ENCODE assay signal across 22 mouse cellular contexts in genomic region chr11:64400534-64401093, GRCm38 (mm10). TPM values are rescaled to one million over a fixed set of nuclear protein-coding genes. Genes with fewer than 3 reads are reported as not detected.
DNase-seq lines count a peak whose midpoint lies in the region; ATAC-seq lines count a peak whose summit lies in the region.
"Had no signal": no experiment of that assay in that cellular context is flagged by ENCODE, and none has a peak within 500 bp of the region (broad histone marks: within the 10 kb centered on the region; RNA-seq: fewer than 3 reads in every experiment).

No protein-coding gene starts in this region.

- no peaks in the 10 kb centered on the region for H3K36me3 ChIP-seq in hindbrain, embryonic 11.5 days (ENCODE audit: control insufficient read depth, insufficient read depth, low read length)
- no peaks in the 10 kb centered on the region for H3K36me3 ChIP-seq in hindbrain, embryonic 12.5 days
- no peaks in the 10 kb centered on the region for H3K36me3 ChIP-seq in forebrain, embryonic 15.5 days
- H3K36me3 ChIP-seq in kidney, embryonic 15.5 days = no peaks in the 10 kb centered on the region
- H3K36me3 ChIP-seq: embryonic facial prominence, embryonic 10.5 days; heart, embryonic 12.5 days; limb, embryonic 15.5 days; liver, embryonic 15.5 days; neural tube, embryonic 13.5 days had no signal

- H3K27me3 ChIP-seq in hindbrain, embryonic 11.5 days (ENCODE audit: control insufficient read depth, insufficient read depth, low read length) = no peaks in the 10 kb centered on the region
- H3K27me3 ChIP-seq in hindbrain, embryonic 12.5 days = peaks cover 9% of the 10 kb centered on the region
- no peaks in the 10 kb centered on the region for H3K27me3 ChIP-seq in forebrain, embryonic 15.5 days
- peaks cover 7% of the 10 kb centered on the region; the same call in 1 of the 2 replicates for H3K27me3 ChIP-seq in kidney, embryonic 15.5 days
- H3K27me3 ChIP-seq: liver, embryonic 15.5 days; neural tube, embryonic 13.5 days had no signal

- H3K4me3 ChIP-seq in hindbrain, embryonic 11.5 days (ENCODE audit: low read depth, low read length) = no peak overlapping the region
- H3K4me3 ChIP-seq in hindbrain, embryonic 12.5 days = no peak overlapping the region
- H3K4me3 ChIP-seq in forebrain, embryonic 15.5 days = no peak overlapping the region
- no peak overlapping the region for H3K4me3 ChIP-seq in kidney, embryonic 15.5 days (replicated peaks)
- H3K4me3 ChIP-seq: embryonic facial prominence, embryonic 10.5 days; heart, embryonic 12.5 days; limb, embryonic 15.5 days; liver, embryonic 15.5 days; neural tube, embryonic 13.5 days had no signal

- H3K4me2 ChIP-seq in hindbrain, embryonic 11.5 days (replicated peaks; ENCODE audit: low read depth, low read length) = no peak overlapping the region
- no peak overlapping the region for H3K4me2 ChIP-seq in hindbrain, embryonic 12.5 days (replicated peaks)
- no peak overlapping the region for H3K4me2 ChIP-seq in forebrain, embryonic 15.5 days (replicated peaks)
- H3K4me2 ChIP-seq in kidney, embryonic 15.5 days = no peak overlapping the region
- H3K4me2 ChIP-seq: heart, embryonic 12.5 days; limb, embryonic 15.5 days; liver, embryonic 15.5 days; neural tube, embryonic 13.5 days had no signal

- DNase-seq in hindbrain, embryonic 11.5 days (ENCODE audit: low spot score) = peak; percentile 34
- DNase-seq in ES-CJ7 (ENCODE audit: low read depth, low spot score) = peak; percentile 13
- peak; percentile 78 for DNase-seq in embryo, embryonic 10.5 days (ENCODE audit: low spot score)
- no peak for DNase-seq in heart, postnatal 36 days
- DNase-seq in lung, postnatal 10 days = no peak
- DNase-seq: adrenal gland, adult 2 months; cerebellum, postnatal 10 days; kidney, adult 2 months; kidney, postnatal 25 days; right cerebral cortex, postnatal 14 days; spleen, adult 18-20 months had no signal

- peak overlapping the region; percentile 30; the same call in 1 of the 2 replicates for H3K27ac ChIP-seq in hindbrain, embryonic 11.5 days (ENCODE audit: low read depth, low read length)
- H3K27ac ChIP-seq in hindbrain, embryonic 12.5 days = no peak overlapping the region
- H3K27ac ChIP-seq in forebrain, embryonic 15.5 days (replicated peaks) = no peak overlapping the region
- H3K27ac ChIP-seq in kidney, embryonic 15.5 days = no peak overlapping the region
- H3K27ac ChIP-seq: embryonic facial prominence, embryonic 10.5 days; limb, embryonic 15.5 days; liver, embryonic 15.5 days; neural tube, embryonic 13.5 days had no signal

- intact Hi-C loops in heart, postnatal 36 days (cut with DNase I) = no loop called here

- H3K4me1 ChIP-seq in hindbrain, embryonic 11.5 days (replicated peaks; ENCODE audit: control insufficient read depth, insufficient read depth, low read length) = 0 out of 2 replicates have a peak, but pooled peaks cover 4% of the 10 kb centered on the region
- peaks cover 26% of the 10 kb centered on the region for H3K4me1 ChIP-seq in hindbrain, embryonic 12.5 days
- peaks cover 15% of the 10 kb centered on the region for H3K4me1 ChIP-seq in forebrain, embryonic 15.5 days
- peaks cover 4% of the 10 kb centered on the region; the same call in 1 of the 2 replicates for H3K4me1 ChIP-seq in kidney, embryonic 15.5 days
- H3K4me1 ChIP-seq: liver, embryonic 15.5 days had no signal

- no peak overlapping the region for H3K9ac ChIP-seq in hindbrain, embryonic 11.5 days (ENCODE audit: low read depth, low read length)
- H3K9ac ChIP-seq in hindbrain, embryonic 12.5 days = no peak overlapping the region
- H3K9ac ChIP-seq in forebrain, embryonic 15.5 days (replicated peaks) = no peak overlapping the region
- H3K9ac ChIP-seq in kidney, embryonic 15.5 days = no peak overlapping the region
- H3K9ac ChIP-seq: heart, embryonic 12.5 days; limb, embryonic 15.5 days; liver, embryonic 15.5 days; neural tube, embryonic 13.5 days had no signal

- H3K9me3 ChIP-seq in hindbrain, embryonic 11.5 days (ENCODE audit: control insufficient read depth, low read length) = no peaks in the 10 kb centered on the region
- H3K9me3 ChIP-seq in hindbrain, embryonic 12.5 days (replicated peaks) = no peaks in the 10 kb centered on the region
- H3K9me3 ChIP-seq in forebrain, embryonic 15.5 days = no peaks in the 10 kb centered on the region
- H3K9me3 ChIP-seq in kidney, embryonic 15.5 days (replicated peaks) = no peaks in the 10 kb centered on the region
- H3K9me3 ChIP-seq: embryonic facial prominence, embryonic 10.5 days; heart, embryonic 12.5 days; limb, embryonic 15.5 days; liver, embryonic 15.5 days; neural tube, embryonic 13.5 days had no signal

- ATAC-seq in hindbrain, embryonic 11.5 days (ENCODE audit: low FRiP score) = peak; percentile 27; the same call in 1 of the 2 replicates
- no peak for ATAC-seq in hindbrain, embryonic 12.5 days (ENCODE audit: low FRiP score)
- peak; percentile 50 for ATAC-seq in forebrain, embryonic 15.5 days (replicated peaks)
- ATAC-seq in kidney, embryonic 15.5 days (replicated peaks; ENCODE audit: low FRiP score) = no peak

- 34% methylated on average over 6 of the region's 6 CpGs for WGBS in hindbrain, embryonic 11.5 days
- WGBS in hindbrain, embryonic 12.5 days = 23% methylated on average over 6 of the region's 6 CpGs
- 11% methylated on average over 6 of the region's 6 CpGs for WGBS in forebrain, embryonic 15.5 days
- 75% methylated on average over 6 of the region's 6 CpGs for WGBS in kidney, embryonic 15.5 days

RNA-seq across cellular contexts. Expression of gene Hs3st3a1, which starts 34.5 kb away (rescaled TPM):
- 2.0 and 2.2 TPM in 2 replicates for polyA plus RNA-seq in hindbrain, embryonic 11.5 days (2014; fragmentation: Nextera tagmentation; extraction: Ambion mirVana)
- 1.9 and 2.8 TPM in 2 replicates for polyA plus RNA-seq in hindbrain, embryonic 12.5 days (2016; fragmentation: Nextera tagmentation; extraction: Ambion mirVana)
- polyA plus RNA-seq in forebrain, embryonic 15.5 days (2015; fragmentation: Nextera tagmentation; extraction: Ambion mirVana) = 0.11 and 0.31 TPM in 2 replicates
- polyA plus RNA-seq in kidney, embryonic 15.5 days (2015; fragmentation: Nextera tagmentation; extraction: Ambion mirVana) = 1.6 and 2.2 TPM in 2 replicates
- under 1 TPM; 0.36 to 0.43 TPM for total RNA-seq in heart, postnatal 36 days (2021)
- total RNA-seq: granulocyte monocyte progenitor cell, adult 5-6 weeks; monocyte, adult 5-6 weeks had no signal

RNA-seq across cellular contexts. Expression of gene F930015N05Rik, which starts 35.8 kb away (rescaled TPM):
- 0.76 and 1.6 TPM in 2 replicates for polyA plus RNA-seq in hindbrain, embryonic 11.5 days (2014; fragmentation: Nextera tagmentation; extraction: Ambion mirVana)
- polyA plus RNA-seq in hindbrain, embryonic 12.5 days (2016; fragmentation: Nextera tagmentation; extraction: Ambion mirVana) = 2.4 and 3.2 TPM in 2 replicates
- polyA plus RNA-seq in forebrain, embryonic 15.5 days (2015; fragmentation: Nextera tagmentation; extraction: Ambion mirVana) = 0.27 and 0.45 TPM in 2 replicates
- polyA plus RNA-seq in kidney, embryonic 15.5 days (2015; fragmentation: Nextera tagmentation; extraction: Ambion mirVana) = 0.22 and 0.91 TPM in 2 replicates
- total RNA-seq in heart, postnatal 36 days (2021) = under 1 TPM in 1 of 2 experiments, not detected in 1; 0.35 TPM
- total RNA-seq: adrenal gland, adult 2 months; gastrocnemius, adult 8-10 months; granulocyte monocyte progenitor cell, adult 5-6 weeks; monocyte, adult 5-6 weeks had no signal
- polyA plus RNA-seq: heart, embryonic 12.5 days; liver, embryonic 15.5 days had no signal

Comparison
In these comparisons a context has a peak if more than half of its experiments do, and no peak if none do; other contexts are left out.
1. ATAC-seq: peak in hindbrain, embryonic 11.5 days (single experiment) and forebrain, embryonic 15.5 days (single experiment); none in hindbrain, embryonic 12.5 days (single experiment) and kidney, embryonic 15.5 days (single experiment).
2. DNase-seq: peak in hindbrain, embryonic 11.5 days (single experiment), ES-CJ7 (single experiment) and embryo, embryonic 10.5 days (single experiment); none in heart, postnatal 36 days (0 of 2) and lung, postnatal 10 days (single experiment).